Mouse (Mus musculus) G1E (cell line): ENCODE results near the gene Cacng8. TPM values are rescaled to one million over a fixed set of nuclear protein-coding genes. Genes with fewer than 3 reads are reported as not detected.

Source experiments
- ATAC-seq: 2 replicates; pipeline ENCODE4 v1.8.0; 2016; ENCODE audit warnings: mild to moderate bottlenecking; ENCODE audit not compliant: insufficient number of reproducible peaks, poor library complexity, low FRiP score, severe bottlenecking; ENCODE audit errors: extremely low read depth
- DNase-seq: peaks from one replicate; pipeline ENCODE4 v3.0.0; 2012; ENCODE audit warnings: low spot score
- H3K27me3 ChIP-seq: 2 replicates; pipeline ENCODE4 v1.6.1; 2012; ENCODE audit warnings: mild to moderate bottlenecking, low read length, inconsistent platforms; ENCODE audit not compliant: insufficient read depth
- H3K36me3 ChIP-seq: replicated peaks from 2 replicates; pipeline ENCODE3; 2012; ENCODE audit warnings: mild to moderate bottlenecking, inconsistent platforms
- H3K4me1 ChIP-seq: 2 replicates; pipeline ENCODE4 v1.6.1; 2012; ENCODE audit warnings: low read depth, low read length, inconsistent platforms, mixed read lengths; ENCODE audit not compliant: insufficient read depth
- H3K4me3 ChIP-seq: 2 replicates; pipeline ENCODE4 v1.5.1; 2012; ENCODE audit warnings: low read depth, mild to moderate bottlenecking, inconsistent platforms, low read length, moderate library complexity, mixed read lengths
- H3K9me3 ChIP-seq: replicated peaks from 2 replicates; pipeline ENCODE4 v1.6.1; 2012; ENCODE audit warnings: inconsistent platforms
- CTCF ChIP-seq: IDR thresholded peaks from 2 replicates; pipeline ENCODE4 v1.5.1; 2012; ENCODE audit warnings: low read depth, low read length, inconsistent platforms, mixed read lengths
- GATA1 ChIP-seq: IDR thresholded peaks from 2 replicates; pipeline ENCODE4 v1.6.1; 2012; ENCODE audit warnings: borderline replicate concordance, low read length, inconsistent platforms, mixed read lengths
- GATA2 ChIP-seq: IDR thresholded peaks from 2 replicates; pipeline ENCODE4 v1.6.1; 2012; ENCODE audit warnings: low read depth, low read length, inconsistent platforms, borderline replicate concordance
- POLR2AphosphoS5 ChIP-seq: IDR thresholded peaks from 2 replicates; pipeline ENCODE4 v1.6.1; 2012; ENCODE audit warnings: low read depth, low read length, inconsistent platforms; ENCODE audit not compliant: insufficient replicate concordance
- TAL1 ChIP-seq: conservative IDR thresholded peaks from 2 replicates; pipeline ENCODE4 v1.6.1; 2012; ENCODE audit warnings: low read depth, low read length, inconsistent platforms, mixed read lengths
- polyA plus RNA-seq: library from polyadenylated mRNA; stranded (reverse); fragments of >175 nt; gene quantifications from 2 replicates; pipeline ENCODE4 v1.2.3, GENCODE M21; 2012
- total RNA-seq, 2 experiments: library from RNA; stranded (forward) in 1 of 2; stranded (reverse) in 1 of 2; fragments of 200-1000 nt in 1 of 2; fragments of >200 nt in 1 of 2; fragmentation: Nextera tagmentation in 1 of 2; gene quantifications; 2 replicates each; pipeline ENCODE4 v1.2.3; 2014 to 2017

Cacng8 gene
- total and polyA plus RNA-seq, 3 experiments, result not detected

DNA sequence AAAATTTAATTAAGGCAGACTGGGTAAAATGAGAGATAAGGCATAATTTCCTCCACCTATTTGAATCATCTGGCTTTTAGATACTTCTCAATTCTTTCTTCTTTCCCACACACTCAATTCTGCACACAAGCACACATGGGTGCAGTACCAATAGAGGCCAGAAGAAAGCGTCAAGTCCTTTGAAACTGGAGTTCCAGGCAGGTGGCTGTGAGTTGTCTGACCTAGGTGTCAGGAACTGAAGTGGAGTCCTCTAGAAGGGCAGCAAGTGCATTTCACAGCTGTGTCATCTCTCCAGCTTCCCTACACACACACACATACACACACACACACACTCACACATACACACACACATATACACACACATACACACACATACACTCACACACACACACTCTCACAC, 38.9 kb upstream of the Cacng8 start:
- no peak overlapping the region for H3K4me3 ChIP-seq
- ATAC-seq (no peak), DNase-seq (no peak)
- H3K4me1 ChIP-seq, result no peaks in the 10 kb centered on the region
- H3K36me3 ChIP-seq, result no peaks in the 10 kb centered on the region
- no peaks in the 10 kb centered on the region for H3K27me3 ChIP-seq
- TF ChIP-seq GATA1 (no peak), CTCF (no peak), GATA2 (no peak), TAL1 (no peak), POLR2AphosphoS5 (no peak)
- H3K9me3 ChIP-seq, result peaks cover 7% of the 10 kb centered on the region

DNA sequence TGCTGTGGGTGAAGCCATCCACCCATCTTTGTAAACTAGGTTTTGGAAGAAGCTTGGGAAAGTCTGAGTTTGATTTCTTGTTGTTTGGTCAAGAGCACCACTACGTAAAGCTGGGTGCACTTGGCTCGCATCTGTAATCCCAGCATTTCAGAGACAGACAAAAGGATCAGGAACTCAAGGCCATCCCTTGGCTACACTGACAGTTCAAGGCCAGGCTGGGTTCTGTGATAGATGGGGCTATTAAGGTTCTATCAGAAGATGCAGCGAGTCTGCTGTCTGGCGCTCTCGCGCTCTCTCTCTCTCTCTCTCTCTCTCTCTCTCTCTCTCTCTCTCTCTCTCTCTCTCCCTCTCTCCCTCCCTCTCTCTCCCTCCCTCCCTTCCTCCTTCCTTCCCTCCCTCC, 35.6 kb upstream of the Cacng8 start:
- Histone ChIP-seq H3K36me3 (no peaks in the 10 kb centered on the region), H3K4me3 (no peak overlapping the region), H3K27me3 (no peaks in the 10 kb centered on the region), H3K9me3 (peaks cover 7% of the 10 kb centered on the region), H3K4me1 (no peaks in the 10 kb centered on the region)
- no peak for DNase-seq
- no peak for ATAC-seq
- TF ChIP-seq GATA1 (no peak), TAL1 (no peak), GATA2 (no peak), CTCF (no peak), POLR2AphosphoS5 (no peak)

DNA sequence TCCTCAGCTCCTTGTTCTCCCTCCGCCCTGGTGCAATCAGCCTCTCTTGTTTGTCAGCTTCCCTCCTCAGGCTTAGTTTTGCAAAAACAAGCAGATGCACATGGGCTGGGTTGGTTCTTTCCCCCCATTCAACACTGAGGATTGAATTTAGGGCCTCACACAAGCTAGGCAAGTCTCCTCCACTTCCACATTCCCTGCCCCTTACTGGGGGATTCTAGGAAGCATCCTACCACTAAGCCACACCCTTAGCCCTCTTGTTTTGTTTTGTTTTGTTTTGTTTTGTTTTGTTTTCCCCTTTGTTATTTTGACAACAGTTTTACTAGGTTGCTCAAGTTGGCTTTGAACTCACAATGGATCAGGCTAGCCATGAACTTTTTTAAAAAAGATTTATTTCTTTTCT, 29.8 kb upstream of the Cacng8 start:
- Histone ChIP-seq H3K4me1 (no peaks in the 10 kb centered on the region), H3K27me3 (no peaks in the 10 kb centered on the region), H3K4me3 (no peak overlapping the region), H3K9me3 (no peaks in the 10 kb centered on the region), H3K36me3 (no peaks in the 10 kb centered on the region)
- no peak for DNase-seq
- TF ChIP-seq TAL1 (no peak), CTCF (no peak), GATA1 (no peak), GATA2 (no peak), POLR2AphosphoS5 (no peak)
- ATAC-seq, result no peak

DNA sequence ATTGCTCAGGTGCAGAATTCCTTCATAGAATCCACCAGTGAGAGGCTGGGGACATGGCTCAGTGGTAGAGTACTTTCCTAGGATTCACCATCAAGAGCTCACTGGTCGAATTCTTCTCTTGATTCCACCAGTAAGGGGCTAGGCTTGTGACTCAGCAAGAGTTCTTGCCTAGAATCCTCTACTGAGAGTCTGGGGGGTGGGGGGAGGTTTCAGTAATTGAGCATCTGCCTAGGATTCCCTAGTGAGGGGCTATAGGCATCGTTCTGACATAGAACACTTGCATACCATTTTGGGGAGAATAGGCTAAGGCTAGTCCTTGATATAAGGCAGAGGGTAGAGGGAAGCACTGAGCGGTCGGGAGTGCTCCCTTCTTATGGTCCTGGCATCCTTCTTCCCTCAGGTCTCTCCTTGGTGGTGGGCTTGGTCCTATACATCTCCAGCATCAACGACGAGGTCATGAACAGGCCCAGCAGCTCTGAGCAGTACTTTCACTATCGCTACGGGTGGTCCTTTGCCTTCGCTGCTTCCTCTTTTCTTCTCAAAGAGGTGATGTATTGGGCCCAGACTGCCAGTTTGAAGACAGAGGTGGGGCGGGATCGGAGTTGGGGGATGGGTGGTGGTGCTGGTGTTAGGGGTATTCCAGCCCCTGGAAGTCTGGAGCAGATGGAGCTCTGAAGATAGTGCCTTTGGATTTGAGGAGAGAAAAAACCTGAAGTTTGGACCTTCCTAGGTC, 24.8 kb upstream of the Cacng8 start:
- ATAC-seq (no peak), DNase-seq (no peak)
- Histone ChIP-seq H3K4me3 (no peak overlapping the region), H3K4me1 (no peaks in the 10 kb centered on the region), H3K36me3 (no peaks in the 10 kb centered on the region), H3K9me3 (no peaks in the 10 kb centered on the region), H3K27me3 (no peaks in the 10 kb centered on the region)
- no peak for TF ChIP-seq CTCF

DNA sequence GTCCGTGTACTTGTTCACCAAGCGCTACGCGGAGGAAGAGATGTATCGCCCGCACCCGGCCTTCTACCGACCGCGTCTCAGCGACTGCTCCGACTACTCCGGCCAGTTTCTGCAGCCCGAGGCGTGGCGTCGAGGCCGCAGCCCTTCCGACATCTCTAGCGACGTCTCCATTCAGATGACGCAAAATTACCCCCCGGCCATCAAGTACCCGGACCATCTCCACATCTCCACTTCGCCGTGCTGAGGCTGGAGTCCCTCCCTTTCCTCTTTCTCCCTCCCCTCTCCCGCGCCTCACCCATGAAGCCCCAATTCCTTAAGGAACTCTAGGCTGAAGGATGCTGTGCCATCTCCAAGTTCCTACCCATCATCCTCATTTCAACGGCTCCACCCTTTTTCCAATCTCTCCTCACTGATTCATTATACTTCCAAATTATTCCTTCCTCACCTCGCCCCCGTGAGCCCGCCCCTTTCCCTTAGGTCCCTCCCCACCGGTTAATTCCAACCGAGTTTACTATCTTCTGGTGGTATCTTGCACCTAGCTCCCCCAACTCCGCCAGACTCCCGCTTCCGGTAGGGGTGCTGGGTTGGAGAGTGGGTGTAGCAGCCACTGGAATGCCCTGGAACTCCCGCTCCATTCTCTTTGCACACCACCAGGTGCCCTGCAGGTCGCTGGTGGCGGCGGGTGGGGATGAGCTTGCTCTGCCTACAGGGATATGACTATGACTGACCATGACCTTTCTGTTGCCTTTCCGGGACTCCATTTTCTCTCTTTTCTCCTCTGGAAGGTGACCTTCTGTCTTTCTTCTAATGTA, 23.6 kb upstream of the Cacng8 start:
- H3K27me3 ChIP-seq, result no peaks in the 10 kb centered on the region
- DNase-seq (no peak), ATAC-seq (no peak)
- H3K4me1 ChIP-seq, result no peaks in the 10 kb centered on the region
- no peaks in the 10 kb centered on the region for H3K36me3 ChIP-seq
- no peaks in the 10 kb centered on the region for H3K9me3 ChIP-seq
- TF ChIP-seq POLR2AphosphoS5 (no peak), CTCF (no peak), TAL1 (no peak), GATA2 (no peak)
- no peak overlapping the region for H3K4me3 ChIP-seq

GRCm38 (mm10) chr7:3367569-3367968, 22.9 kb upstream of the Cacng8 start:
- ATAC-seq, result no peak
- H3K4me3 ChIP-seq, result no peak overlapping the region
- no peaks in the 10 kb centered on the region for H3K4me1 ChIP-seq
- no peaks in the 10 kb centered on the region for H3K36me3 ChIP-seq
- TF ChIP-seq GATA2, result no peak
- TF ChIP-seq TAL1, result no peak
- TF ChIP-seq CTCF, result no peak
- no peak for TF ChIP-seq GATA1
- TF ChIP-seq POLR2AphosphoS5, result no peak
- H3K9me3 ChIP-seq, result no peaks in the 10 kb centered on the region
- no peaks in the 10 kb centered on the region for H3K27me3 ChIP-seq
- DNase-seq, result no peak
